Mouse (Mus musculus): ENCODE measurements at regions not wholly inside any gene's neighbourhood (a gene's known extent, or its start where the extent isn't known, plus 50 kb on each side); places are given as distances from the start of the nearest gene placed in this dataset.
A peak's percentile ranks its signal among the peaks of the same experiment; 100 is the strongest.
"Not testable (repeated sequence)": the region's sequence is repeated elsewhere in the genome, so short reads cannot be mapped to it uniquely, and the experiment has no call there.

DNA sequence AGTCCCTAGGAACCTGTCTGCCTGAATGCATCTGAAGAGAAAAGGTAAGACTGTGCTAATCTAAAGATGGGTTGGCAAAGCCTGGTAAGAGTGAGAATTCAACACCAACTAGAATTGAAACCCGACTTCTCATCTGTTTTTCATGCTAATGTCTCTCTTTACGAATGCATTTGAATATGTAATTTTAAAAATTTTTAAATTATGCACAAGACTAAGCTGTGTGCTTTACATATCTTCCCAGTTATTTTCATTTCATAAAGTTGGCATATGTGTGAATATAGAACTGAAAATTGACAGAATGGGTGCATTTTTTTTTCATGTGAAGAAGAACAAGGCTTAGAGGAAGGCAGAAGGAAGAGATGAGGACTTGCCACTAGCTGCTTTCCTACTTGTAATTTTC is 267.2 kb upstream of the Ube2e3 start:
- DNase-seq (ENCODE audit: low spot score): no peak

- DNase-seq (ENCODE audit: low spot score): no peak
Observed at GRCm38 (mm10) chr2:78598039-78598438, 269.9 kb upstream of the Ube2e3 start.

GRCm38 (mm10) chr2:78596251-78596650 is 271.7 kb upstream of the Ube2e3 start:
- no peak for DNase-seq (ENCODE audit: low spot score)

GRCm38 (mm10) chr2:78580013-78580412 is 287.9 kb upstream of the Ube2e3 start:
- no peak for DNase-seq (ENCODE audit: low spot score)

DNA sequence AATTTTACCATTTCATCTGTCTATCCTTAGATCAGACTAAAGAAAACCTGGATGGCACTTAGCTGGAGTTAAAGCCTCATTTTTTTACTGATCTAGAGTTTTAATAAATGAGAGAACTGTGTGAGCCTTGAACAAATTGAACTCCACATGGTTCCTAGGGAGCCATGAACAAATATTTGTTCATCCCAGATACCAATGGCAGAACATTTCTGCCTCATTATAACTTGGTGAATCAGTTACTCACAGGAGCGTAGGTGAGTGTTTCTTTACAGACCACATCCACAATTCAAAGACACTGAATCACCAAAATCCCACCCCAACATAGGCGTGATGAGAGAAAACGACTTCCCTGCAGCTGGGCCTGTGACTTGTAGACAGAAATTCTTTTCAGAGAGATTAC is 295.4 kb upstream of the Ube2e3 start:
- no peak for DNase-seq (ENCODE audit: low spot score)

GRCm38 (mm10) chr2:78558128-78558527 is 309.8 kb upstream of the Ube2e3 start:
- DNase-seq (ENCODE audit: low spot score): no peak

DNA sequence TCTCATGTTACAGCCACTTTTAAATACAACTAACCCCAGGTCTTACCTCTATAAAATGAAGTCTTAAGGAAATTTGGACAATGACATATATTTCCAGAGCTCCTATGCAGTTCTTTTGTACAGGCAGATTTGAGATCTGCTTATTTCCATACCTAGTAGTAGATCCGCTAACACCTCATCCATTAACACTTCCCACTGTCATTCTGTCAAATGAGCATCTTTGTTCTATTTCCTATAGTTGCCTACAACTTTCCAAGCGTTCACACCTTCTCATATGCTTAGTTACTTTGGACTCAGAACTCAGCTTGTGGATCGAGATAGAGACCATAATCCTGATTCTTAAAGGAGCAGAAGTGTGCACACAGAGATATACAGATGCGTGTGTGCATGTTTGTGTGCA is 316.8 kb upstream of the Ube2e3 start:
- no peak for DNase-seq (ENCODE audit: low spot score)

GRCm38 (mm10) chr2:78548683-78549467 is 319.0 kb upstream of the Ube2e3 start:
- no peak for DNase-seq (ENCODE audit: low spot score)

DNA sequence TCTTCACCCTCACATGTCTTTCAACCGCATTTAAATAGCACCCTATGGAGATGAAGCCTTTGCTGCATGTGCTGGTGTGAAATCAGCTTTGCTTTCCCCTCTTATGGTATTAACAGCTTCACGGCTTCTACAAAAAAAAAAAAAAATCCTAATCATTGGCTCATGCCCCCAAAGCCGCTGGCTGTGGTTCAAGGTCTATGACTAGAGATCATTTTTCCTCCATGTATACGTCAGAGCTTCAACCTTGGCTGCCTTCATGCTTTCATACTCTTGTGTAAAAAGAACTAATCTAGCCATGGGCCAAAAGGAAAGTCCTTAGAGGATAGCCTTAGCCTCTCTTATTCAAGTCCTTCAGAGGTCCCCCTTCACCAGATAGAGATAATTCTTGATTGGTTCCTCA is 320.6 kb upstream of the Ube2e3 start:
- DNase-seq (ENCODE audit: low spot score): no peak

DNA sequence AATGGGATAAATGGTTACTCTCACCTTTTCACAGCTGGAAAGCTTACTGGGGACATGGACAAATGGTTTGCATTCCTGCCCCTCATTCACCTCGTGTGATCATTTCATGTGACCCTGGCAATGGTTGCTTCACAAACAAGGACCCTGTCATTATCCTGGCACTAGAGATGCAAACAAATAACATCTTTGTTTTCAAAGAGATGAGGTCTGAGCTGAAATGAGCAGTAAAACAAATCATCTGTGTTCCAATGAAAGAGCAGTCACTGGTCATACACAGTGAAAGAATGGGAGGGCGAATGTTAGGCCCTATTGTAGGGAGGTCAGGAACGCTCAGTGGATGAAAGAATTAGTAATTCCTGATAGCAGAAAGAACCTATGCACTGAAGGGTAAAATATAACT is 327.5 kb upstream of the Ube2e3 start:
- DNase-seq (ENCODE audit: low spot score): no peak

GRCm38 (mm10) chr2:78539592-78540300 is 328.2 kb upstream of the Ube2e3 start:
- DNase-seq (ENCODE audit: low spot score): no peak

DNA sequence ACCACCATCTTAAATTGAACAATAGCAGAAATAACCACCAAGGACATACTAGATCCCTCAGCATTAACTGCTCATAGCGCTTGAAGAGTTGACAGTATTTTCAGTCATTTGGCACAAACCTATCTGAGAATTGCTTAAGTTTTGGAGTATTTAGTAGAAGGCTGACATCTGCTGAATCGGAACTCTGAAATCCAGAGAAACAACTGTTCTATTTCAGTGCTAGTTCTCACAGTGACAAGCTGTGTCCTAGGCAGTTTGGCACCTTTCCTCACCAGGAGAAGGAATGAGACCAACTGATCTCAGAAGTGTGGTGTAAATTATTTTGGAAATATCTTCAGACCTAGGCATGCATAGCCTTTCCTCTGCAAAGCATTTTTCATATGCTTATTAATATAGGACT is 330.4 kb upstream of the Ube2e3 start:
- no peak for DNase-seq (ENCODE audit: low spot score)

GRCm38 (mm10) chr2:78533881-78534280 is 334.0 kb upstream of the Ube2e3 start:
- not testable (repeated sequence) for DNase-seq (ENCODE audit: low spot score)

DNA sequence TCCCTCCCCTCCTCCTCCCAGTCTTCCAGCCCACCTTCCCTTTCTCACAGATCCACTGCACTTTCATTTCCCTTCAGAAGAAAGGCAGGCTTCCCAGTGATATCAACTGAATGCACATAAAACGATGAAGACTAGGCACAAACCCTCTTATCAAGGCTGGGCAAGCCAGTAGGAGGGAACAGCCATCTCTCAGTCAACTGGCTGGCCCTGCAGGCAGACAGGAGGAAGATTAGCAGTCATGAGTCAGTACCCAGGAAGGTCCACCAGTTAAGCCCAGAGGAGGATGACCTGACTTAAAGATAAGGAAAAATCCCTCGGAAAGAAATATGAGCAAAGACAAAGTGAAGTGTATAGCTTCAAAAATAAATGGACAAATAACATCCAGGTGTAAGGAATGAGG is 337.4 kb upstream of the Ube2e3 start:
- DNase-seq (ENCODE audit: low spot score): no peak

DNA sequence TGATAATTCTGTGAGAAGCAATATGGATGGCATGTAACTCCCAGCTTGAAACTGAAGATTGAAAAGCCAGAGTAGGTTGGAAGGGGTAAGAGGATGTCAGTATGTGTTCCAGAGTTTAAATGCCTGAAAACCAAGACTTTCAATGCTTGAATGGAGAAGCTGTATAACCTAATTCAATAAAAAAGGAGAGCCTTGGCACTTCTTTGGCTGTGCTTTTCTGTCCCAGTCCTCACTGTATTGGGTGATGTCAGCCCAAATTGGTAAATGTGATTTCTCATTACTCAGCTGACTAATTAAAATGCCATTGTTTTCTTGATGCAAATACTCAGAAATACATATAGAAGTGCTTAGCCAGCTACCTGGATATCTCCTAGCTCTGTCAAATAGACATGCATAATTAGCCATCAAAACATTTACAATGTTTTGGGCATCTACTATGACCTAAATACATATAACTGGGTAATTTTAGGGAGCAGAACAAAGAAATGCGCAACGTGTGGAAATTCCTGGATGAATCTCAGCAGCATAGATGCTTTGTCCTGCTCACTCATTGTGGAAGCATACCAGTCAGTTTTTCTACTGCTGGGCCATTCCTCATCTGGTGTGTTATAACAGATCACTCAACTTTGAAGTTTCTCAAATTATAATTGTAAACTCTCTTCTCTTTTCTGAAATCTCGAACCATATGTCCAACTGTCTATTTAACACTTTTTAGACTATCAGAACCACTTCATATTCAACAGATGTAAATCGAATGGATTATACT is 347.5 kb upstream of the Ube2e3 start:
- no peak for DNase-seq (ENCODE audit: low spot score)

DNA sequence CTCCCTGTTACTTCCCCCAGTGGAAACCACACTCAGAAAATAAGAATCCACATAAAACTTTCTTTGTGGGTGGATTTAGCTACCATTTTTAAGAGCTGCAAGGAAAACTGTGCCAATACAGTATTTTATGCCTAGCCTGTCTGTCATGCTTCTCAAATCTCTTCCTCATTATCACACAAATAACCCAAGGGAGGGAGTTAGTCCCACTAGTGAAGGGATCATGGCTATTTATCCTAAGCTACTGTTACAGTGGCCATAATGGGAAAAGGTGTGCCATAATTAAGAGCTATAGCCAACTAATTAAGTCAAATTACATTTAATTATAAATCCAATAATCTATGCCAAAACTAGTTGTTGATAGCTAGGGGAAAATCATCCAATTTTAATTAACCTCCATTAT is 374.8 kb upstream of the Ube2e3 start:
- DNase-seq (ENCODE audit: low spot score): no peak

DNA sequence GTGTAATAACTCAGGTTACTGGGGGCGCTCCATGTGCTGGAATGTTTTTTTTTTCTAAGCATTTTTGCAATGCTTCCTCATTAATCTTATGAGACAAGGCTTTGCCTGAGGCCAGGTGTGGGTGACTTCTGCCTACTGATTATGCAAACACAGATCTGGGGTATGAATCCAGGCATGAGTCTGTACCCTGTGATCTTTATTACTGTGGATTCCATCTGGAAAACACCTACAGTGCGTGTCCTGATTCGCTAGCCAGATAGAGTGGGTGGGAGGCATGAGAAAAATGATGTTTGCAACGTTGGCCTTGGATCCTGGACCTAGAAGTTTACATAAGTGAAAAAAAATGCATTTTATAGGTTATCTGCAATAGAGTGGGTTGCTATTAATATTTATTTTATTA is 387.9 kb upstream of the Ube2e3 start:
- DNase-seq (ENCODE audit: low spot score): peak; percentile 4

DNA sequence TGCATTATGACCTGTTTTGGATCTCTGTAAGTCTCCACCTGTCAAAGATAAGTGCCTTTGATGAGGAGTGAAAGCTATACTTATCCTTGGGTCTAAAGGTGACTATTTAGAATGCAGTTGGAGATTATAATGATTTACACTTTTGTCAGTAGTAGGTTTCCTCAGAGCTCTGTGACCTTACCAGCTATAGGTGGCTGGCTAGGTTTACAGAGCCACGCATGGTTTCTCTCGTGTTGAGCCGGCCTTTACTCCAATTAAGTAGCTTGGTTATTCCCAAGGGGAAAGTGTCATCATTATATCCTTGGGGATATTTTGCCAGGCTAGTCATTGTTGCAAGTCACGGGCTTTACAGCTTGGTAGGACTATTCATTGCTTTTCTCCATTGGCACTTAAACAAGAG is 408.5 kb upstream of the Ube2e3 start:
- DNase-seq (ENCODE audit: low spot score): no peak

DNA sequence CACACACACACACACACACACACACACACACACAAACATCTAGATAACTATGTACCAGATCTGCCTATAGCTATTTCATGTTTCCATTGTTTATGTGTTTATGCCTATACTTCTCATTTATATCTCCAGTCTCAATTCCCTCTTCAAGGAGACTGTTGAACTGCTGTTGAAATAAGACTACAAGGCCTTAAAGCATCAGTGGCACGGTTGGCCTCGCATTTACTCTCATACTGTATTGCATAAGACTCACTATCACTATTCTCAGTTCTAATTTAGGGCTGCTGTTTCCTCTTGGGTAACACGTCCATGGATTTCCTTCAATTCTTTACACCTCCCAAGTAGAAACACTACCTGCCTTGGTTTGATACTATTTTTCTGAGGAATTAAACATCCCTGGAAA is 414.5 kb upstream of the Ube2e3 start:
- no peak for DNase-seq (ENCODE audit: low spot score)

GRCm38 (mm10) chr2:78436816-78437215 is 431.1 kb upstream of the Ube2e3 start:
- no peak for DNase-seq (ENCODE audit: low spot score)

- no peak for DNase-seq (ENCODE audit: low spot score)
Observed at GRCm38 (mm10) chr2:78435071-78435470, 432.9 kb upstream of the Ube2e3 start.

- no peak for DNase-seq (ENCODE audit: low spot score)
Observed at GRCm38 (mm10) chr2:78427659-78428336, 440.1 kb upstream of the Ube2e3 start.
